Mouse (Mus musculus): ENCODE results near the gene A930004D18Rik. TPM values are rescaled to one million over a fixed set of nuclear protein-coding genes. Genes with fewer than 3 reads are reported as not detected.

Gene A930004D18Rik
- not detected in 4 replicates for total RNA-seq (2023)

DNA sequence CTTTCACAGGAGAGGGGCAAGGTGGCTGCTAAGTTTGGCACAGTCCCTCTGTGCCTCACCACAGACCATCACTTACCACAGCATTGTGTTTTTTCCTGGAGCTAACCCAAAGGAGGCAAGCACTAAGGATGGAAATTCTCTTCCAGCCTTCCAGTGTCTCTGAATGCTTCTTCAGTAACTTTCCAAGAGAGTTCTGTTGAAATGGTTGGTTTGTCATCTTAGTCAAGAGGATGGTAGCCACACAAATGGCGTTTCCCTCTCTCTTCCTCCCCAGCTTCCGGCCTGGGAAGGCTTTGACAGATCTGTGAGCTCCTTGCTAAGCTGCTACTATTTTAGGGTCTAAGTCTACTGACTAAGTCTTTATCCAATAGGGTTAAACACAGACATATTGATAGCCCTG is at the start of gene A930004D18Rik:
Gene A930004D18Rik (minus strand): TSS at position 247 of the 400 bp plus-strand sequence.

DNA sequence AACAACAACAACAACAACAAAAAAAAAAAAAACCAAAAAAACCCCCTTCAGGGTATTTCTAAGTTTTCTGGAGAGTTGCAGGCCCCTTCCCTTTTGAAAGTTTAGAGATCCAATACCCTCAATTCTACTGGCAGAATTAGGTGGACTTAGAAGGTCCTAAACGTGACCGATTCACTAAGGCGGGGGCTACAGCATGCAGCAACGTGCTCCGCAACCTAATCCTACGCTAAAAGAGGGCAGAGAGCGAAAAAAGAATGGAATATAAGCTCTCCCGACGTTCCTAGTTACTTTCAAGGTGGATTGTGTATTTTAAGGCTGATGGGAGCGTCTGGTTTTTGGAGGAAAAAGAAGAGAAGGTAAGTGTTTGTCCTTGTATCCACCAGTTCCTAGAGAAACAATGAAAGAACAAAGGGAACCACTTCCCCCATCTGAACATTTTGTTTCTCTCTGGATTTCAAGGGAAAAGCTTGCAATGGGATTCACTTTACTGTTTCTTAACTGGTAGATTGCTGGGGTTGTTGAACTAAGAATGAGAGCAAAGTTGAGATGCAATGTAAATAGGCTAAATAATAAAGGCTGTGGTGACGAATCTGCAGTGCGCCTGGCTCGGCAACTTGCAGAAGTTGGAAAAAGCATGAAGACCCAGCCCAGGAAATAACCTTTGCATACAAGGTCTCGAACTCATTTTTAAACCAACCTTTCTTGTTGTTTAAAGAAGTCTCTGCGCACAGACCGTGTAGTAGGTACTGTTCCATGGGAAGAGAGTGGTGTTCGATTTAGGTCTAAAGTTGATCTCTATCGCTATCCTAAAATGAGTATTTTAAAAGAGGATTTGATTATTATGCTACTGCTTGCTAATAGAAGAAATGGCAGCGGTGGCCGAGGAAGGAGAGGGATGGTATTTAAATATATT is 17.7 kb upstream of the A930004D18Rik start, which contains the start of gene Mllt10:
Gene Mllt10 (plus strand): TSS at position 222 of the 913 bp plus-strand sequence.

DNA sequence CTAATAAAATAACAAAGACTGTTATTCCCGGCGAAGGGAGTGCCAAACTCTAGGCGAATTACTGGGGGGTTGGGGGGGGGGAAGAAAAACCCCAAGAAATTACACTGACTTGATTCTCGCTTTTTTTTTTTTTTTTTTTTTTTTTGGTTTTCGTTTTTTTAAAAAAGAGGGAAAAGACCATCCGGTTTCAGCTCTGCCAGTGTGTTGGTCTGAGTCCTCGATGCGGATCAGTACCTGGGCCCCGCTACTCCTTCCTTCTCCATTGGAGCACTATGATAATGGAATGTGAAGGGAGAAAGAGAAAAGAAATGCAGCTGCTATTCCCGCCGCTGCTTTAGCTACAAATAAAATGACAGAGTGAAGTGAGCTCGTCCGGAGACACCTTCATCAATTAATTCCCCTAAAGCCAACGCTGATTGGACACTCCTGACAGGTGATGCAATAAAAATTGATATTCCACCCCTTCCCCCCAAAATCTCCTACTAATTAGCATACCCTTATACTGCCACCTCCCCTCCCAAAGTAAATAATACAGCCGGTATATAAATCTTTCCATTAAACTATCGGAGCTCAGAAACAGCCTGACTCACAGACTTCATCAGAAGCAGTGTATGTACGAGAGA is 11.0 kb upstream of the A930004D18Rik start, which contains the start of gene Skida1:
Gene Skida1 (minus strand): TSS at position 599 of the 623 bp plus-strand sequence.

DNA sequence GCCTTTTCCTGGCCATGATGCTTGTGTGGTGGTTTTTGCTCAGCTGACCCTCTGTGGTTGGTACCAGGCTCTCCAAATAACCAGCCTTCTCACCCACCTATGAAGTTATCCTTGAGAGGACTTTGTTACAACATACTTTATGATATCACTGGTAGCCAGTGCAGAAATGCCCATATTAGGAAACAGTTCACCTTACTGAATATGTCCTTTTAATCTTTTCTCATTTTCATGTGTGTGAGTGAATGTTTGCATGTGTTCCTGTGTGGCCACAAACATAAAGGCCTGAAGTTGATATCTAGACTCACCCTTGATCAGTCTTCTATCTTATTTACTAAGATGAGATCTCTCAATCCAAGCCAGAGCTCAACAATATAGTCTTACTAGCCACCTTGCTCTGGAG is 40.7 kb downstream of the A930004D18Rik start, which contains the start of gene H2al2a:
Gene H2al2a (minus strand): TSS at position 101 of the 400 bp plus-strand sequence.

Other genes starting within 250 kb of the A930004D18Rik start
- gene H2al2a, start 40.8 kb downstream of the A930004D18Rik start, total RNA-seq (2023), result not detected in 4 replicates
- 0.12 to 0.57 TPM (median 0.44 TPM) in 3 of 4 replicates, not detected in the other for gene Skida1, start 11.3 kb upstream of the A930004D18Rik start, total RNA-seq (2023)
- gene Mllt10, start 17.5 kb upstream of the A930004D18Rik start, total RNA-seq (2023), result 105 to 129 TPM (median 120 TPM) in 4 replicates